Mouse (Mus musculus) left cerebral cortex, adult 18-20 months (tissue): ENCODE data around the gene Rnh1. TPM values are rescaled to one million over a fixed set of nuclear protein-coding genes. Genes with fewer than 3 reads are reported as not detected.
A peak's percentile ranks its signal among the peaks of the same experiment; 100 is the strongest.

Experiments
- DNase-seq, 2 experiments: peaks; one replicate each; pipeline ENCODE4 v3.0.0; 2021 to 2022; ENCODE audit warnings: low spot score in 2 of 2, mixed read lengths in 1 of 2
- total RNA-seq, 2 experiments: library from RNA; stranded (reverse); gene quantifications; 2 replicates each; pipeline ENCODE4 v1.2.3; 2021

The Rnh1 gene
- total RNA-seq, 2 experiments from 2014 or later: 39.0 to 43.2 TPM

DNA sequence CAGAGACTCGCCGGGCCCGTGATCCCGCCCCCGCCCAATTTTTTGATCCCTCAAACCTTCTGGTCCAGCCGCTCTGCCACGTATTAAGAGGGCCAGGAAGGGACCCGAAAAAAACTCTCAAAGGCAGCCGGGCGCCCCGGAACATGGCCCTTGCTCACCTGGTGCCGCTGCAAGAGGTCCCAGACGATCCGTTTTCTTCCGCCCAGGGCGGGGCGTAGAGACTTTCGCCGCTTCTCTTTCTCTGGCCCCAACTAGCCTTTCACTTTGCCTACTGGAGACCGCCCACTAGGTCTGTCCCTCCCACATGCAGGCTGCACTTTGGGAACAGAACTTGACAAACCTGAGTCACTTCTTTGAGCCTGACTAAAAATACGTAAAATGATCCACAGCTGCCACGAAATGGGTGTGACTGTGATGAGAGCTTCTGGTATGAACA is 4.1 kb downstream of the Rnh1 start:
- peak; percentile 50 to 69 for DNase-seq

DNA sequence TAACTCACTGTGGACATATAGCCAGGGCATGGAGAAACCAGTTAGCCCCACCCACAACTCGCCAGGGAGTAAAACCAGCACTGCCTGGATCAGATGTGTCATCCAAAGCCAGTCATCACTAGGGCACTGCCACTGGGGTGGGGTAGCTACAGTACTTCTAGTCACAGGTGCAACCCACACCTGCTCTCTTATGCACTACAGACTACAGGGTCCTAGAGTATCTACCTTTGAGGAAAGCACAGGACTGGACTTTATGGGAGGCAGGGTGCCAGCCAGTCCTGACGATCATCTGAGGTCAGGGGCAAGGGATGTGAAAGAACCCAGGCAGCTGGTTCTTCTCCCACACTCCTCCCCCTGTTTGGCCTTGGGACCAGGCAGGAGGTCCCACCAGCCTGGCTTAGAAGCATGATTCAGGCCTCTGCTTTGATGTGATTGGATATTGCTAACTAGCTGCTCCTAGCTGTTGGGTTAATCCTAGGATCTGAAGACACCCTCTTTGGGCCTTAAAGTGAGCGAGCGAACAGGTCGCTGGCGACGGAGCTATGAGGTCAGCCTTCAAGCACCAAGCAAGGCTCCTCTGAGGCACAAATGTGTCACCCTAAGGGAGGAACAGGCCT is 4.6 kb downstream of the Rnh1 start:
- DNase-seq: peak in 1 of 2 experiments; percentile 24

DNA sequence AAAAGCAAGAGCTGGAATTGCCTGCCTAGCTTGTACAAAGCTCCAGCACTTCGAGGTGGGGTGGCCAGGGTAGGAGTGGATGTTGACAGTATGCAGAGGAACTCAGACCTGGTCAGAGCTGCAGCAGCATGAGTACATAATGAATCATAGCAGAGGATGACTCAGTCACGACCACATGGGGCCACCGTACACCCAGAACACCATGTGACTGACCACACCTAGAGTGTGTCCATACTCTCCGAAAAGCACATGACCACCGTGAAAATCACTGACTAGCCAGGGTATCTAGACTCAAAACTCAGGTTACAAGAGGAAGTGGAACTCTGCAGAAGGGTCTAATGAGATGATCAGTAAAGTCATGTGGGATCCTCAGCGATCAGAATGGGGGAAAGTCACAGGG is 7.8 kb downstream of the Rnh1 start:
- peak; percentile 18 to 42 for DNase-seq

DNA sequence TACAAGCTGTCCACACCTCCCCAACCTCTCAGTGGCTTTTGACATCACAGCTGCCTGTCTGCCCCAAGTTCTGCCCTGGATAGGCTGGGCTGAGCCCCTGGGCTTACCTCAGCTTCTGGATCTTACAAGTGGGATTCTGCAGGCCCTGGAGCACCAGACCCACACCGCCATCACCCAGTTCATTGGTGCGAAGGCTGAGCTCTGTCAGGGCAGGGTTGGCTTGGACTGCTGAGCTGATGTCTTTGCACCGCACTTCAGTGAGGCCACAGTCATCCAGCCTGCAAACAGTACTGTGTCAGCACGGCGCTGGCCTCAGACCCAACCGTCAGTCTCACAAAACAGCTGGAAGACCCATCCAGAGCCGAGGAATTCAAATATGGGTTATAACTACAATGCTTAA is 8.3 kb downstream of the Rnh1 start:
- DNase-seq: no peak

DNA sequence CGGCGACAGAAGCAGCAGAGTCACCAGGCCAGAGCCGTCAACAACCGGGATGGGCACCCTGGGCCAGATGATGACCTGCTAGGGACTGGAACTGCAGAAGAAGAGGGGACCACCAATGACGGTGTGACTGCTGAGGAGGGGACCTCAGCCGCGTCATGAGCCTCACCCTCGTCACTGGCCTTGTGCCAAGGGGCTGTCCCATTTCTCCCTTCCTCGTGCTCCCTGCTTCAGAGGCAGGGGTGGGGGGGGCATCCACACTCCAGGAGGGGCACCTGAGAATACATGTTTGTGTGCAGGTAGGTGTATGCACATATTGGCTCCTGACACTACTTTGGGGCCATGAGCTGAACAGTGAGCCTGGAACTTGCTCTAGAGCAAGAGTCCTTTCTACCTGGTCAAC is 17.3 kb downstream of the Rnh1 start:
- no peak for DNase-seq

DNA sequence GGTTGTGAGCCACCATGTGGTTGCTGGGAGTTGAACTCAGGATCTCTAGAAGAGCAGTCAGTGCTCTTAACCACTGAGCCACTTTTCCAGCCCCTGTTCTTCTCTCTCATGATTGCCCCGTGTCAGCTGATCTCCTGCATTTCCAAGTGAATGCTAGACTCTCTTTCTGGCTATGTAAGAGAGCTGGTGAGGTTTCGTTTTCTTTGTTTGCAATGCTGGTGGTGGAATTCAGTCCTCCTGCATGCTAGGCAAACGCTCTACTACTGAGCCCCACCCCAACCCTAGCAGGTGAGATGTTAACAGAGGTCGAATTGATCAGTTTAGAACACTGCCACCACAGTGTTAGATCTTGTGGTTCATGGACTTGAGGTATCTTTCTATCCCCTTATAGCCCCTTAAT is 24.0 kb downstream of the Rnh1 start:
- no peak for DNase-seq

DNA sequence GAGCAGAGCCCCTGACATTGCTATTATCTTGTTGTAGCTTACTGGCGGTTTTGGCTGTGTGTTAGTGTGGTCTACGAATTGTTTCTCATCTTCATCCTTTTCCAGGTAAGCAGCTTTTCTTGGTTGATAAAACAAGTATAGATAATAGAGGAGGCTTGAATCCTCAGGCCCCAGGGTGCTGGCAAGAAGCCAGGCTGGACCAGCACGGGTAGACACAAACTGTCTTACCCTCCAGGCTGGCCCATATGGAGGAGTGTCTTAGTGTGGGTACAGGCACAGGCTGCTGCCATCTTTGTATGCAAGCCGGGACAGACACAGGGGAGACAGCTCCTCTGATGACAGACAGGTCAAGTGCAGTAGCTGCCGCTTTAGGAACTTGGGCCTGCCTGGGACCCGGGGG is 25.6 kb downstream of the Rnh1 start:
- no peak for DNase-seq

DNA sequence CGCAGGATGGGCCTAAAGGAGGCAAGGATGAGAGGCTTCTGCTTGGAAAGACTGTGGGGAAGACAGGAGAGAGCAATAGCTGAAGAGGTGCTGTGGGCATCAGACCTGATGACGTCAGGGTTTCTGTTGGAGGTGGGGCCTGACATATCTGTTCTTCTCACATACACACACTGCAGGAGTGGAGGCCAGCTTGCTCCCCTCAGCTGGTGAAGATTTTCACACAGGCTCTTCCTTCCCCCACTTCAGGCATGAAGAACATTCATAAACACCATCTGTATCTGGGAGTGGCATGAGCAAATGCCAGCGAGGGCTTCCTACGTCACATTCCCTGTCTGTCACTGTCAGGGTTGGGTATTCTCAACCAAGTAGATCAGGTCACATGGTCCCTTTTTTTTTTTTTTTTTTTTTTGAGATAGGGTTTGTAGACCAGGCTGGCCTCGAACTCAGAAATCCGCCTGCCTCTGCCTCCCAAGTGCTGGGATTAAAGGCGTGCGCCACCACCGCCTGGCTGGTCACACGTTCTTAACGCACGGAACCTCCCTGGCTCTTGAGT is 26.5 kb downstream of the Rnh1 start:
- no peak for DNase-seq

DNA sequence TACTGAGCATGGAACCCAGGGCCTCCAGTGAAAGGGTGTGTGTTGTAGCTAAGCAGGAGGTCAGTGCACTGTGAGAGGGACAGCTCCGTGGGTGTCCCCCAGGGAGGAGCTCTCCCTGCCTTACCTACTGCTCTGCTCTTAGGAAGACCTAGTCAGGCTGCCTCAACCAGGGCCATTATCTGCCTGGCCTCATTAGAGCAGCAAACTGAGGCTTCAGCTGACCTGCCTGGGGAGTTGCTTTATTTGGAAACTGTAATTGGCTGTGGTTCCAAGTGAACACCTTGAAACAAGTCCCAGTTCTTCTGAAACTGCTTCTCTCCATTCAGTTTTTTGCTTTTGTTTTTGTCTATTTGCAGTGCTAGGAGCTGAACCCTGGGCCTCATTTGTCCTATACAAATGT is 27.3 kb downstream of the Rnh1 start:
- no peak for DNase-seq

DNA sequence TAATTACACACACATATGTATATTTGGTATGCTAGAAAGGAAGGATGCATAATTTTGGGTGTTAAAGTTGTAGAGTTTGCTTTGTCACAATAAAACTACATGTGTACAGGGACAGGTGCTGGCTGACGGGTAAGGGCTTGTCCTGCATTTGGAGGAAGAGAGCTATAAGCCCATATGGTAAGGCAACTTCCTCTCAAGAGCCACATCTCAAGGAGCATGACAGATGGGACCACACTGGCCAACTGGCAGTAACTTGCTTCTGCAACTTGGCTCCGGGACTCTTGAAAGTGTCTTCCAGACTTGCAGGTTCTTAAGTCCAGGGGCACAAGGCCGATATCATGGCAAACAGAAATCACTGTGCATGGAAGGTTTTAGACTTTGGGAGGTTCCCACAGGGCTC is 28.0 kb downstream of the Rnh1 start:
- DNase-seq: no peak

DNA sequence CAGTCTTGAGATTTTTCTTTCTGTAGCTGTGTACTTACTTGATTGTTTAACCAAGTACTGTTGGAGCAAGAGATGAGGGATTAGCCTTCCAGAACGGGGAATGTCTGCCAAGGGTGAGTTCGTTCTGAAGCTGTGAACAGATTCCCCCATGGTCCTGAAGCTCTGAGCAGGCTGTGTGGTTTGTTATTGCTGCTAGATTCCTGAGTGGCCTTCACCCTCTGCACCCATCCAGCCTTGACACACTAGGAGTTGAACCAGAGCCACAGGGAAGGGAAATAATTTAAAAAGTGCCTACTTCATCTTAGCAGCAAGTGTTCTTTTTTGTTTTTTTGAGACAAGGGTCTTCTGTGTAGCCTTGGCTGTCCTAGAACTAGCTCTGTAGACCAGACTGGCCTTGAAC is 28.8 kb downstream of the Rnh1 start:
- DNase-seq: no peak

DNA sequence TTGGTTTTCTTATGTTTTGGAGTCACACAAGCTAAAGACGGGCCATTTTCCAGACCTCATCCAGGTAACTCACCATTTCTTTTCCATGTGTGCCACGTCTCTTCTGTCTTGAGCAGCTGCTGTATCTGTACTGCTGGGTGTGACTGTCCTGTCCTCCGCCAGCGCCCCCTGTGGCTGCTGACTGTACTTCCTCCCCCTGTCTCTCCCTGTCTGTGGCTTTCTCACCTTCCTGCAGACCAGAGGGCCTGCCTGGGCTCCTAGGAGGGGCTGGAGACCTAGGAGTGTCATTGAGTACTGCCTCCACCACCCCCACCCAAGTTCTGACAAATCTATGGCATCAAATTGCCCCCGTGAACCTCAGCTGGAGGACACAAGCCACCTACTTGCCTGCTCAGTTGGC is 29.5 kb downstream of the Rnh1 start:
- DNase-seq: peak in 1 of 2 experiments; percentile 28

DNA sequence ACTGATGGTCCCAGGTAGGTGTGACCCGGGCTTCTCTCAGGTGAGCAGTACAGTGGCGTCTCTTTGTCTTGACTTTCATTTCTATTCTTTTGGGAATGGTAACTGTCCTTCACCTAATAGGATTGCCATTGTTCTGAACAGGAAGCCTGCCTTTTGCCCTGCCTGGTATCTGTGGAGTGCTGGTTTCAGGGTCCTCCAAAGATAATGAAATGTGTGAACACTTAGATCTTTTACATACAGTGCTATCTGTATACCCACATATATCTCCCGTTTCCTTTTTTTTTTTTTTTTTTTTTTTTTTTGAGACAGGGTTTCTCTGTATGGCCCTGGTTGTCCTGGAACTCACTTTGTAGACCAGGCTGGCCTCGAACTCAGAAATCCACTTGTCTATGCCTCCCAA is 31.3 kb downstream of the Rnh1 start:
- DNase-seq: no peak

DNA sequence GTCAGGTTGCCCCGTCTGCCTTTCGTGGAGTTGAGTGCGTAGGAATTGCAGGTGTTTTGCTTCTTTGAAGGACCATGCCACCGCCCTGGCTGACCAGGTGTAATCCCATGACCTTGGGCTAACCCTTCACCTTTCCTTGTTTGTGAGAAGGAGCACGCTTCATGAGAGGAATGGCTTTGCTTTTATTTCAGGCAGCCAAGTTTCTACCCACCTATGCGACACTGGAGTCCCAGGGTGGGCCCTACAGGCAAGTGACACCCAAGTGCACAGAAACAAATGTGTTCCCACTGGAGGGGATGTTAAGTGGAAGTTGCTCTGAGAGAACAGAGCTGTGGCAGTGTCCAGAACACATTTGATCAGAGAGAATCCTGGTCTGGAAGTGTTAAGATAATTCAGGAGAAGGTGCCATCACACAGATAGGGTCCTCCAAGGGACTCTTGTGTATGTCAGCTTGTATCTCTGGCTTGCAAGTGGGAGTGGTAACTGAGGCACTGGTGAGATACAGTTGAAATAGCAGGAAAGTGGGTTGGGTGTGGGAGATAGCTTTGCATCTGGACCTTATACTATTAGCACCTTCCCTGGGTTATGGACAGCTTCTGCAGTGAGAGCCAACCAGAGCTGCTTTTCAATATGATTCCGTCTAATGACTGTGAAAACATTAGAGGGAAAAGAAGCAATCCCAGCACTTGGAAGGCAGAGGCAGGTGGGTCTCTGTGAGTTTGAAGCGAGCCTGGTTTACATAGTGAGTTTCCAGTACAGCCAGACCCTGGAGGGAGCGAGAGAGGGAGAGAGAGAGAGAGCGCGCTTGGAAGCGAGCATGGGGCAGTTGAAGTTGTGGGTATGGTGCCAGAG is 40.5 kb downstream of the Rnh1 start:
- no peak for DNase-seq

DNA sequence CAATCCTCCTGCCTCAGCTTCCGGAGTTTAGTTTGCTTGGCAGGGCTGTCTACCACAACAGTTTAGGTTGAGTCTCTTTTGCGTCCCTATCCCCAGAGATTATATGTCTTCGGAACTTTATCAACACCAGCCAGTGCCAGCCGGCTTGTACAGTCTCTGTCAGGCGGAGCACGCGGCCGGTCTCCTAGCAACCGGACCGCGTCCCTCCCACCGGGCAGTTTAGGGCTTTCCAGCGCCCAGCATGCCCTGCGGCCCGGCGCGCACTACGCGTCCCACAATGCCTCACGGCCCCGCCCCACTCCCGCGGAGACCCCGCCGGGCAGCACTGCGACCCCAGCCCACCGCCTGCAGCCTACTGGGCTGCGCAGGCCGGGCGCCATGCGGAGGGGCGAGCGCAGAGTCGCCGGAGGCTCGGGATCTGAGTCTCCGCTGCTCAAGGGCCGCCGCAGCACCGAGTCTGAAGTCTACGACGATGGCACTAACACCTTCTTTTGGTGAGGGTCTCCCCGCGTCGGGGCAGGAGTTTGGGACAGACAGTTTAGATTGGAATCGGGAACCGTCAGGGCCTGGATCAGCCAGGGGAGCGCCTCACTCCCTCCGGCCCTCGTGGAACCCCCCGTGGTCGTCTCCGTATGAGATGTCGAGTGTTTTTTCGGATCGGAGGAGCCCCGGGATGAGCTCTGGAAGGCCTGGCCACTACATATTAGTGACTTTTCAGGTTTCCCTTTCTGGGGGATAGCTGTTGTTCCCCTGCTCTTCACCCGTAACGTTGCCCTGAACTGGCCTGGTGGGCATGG is 41.4 kb downstream of the Rnh1 start:
- DNase-seq: peak; percentile 89 to 93

DNA sequence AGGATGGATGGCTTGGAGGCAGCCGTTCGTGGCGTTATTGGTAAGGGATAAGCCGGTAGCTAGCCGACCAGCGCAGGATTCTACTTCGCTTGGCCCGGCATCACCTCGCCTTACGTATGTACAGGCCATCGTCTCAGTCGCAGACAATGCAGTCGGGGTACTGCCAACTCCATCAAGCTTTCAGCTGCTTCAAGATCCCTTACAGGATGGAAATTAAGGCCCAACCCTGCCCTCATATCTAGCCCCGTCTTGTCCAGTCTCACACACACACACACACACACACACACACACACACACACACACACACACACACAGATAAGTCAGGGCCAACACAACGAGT is 49.2 kb downstream of the Rnh1 start:
- DNase-seq: no peak

DNA sequence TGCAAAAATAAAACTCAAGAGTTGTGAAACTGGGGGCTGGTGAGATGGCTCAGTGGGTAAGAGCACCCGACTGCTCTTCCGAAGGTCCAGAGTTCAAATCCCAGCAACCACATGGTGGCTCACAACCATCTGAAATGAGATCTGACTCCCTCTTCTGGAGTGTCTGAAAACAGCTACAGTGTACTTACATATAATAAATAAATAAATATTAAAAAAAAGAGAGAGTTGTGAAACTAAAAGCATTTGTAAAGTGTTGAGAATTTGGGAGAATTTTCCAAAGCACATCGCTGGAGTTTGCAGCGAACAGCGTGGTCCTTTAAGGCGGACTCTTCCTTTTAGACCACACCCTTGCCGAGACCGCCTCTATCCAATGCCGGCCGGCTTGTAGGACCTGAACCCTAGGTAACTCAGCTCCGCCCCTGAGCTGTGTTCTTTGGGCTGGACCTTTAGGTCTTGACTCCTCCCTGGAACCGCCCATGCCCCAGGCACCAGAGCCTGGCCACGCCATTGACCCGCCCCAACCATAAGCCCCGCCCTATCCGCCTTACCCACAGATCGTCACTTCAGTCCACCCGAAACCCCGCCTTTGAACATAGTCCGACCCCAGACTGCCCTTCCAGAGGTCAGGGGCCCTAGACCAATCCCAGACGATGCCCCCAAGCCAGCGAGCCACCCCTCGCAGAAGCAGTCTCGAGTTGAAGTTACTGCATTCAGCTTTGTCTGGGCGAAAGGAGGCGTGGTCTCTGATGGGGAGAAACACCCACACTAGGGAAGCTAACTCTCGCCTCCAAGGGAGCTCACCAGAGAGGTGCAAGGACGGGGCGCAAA is 49.8 kb downstream of the Rnh1 start:
- DNase-seq: peak; percentile 84 to 91

DNA sequence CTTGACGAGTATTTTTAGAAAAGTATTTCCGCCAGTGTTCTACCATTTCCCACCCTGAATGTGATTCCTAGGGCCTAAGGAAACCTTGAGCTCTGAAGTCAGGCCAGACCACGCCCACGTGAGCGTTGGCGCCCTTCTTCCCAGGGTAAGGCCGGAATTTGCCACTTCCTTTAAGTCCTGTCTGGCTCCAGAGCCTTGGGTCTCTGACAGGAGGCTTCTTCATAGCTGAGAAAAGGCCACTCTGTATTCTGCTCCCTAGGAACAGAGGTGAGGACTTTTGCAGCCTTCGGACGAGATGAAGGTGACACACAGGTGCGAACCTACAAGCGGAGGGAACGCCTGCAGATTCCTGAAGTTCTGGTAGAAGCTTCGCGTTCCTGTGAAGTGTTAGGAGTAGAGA is 50.4 kb downstream of the Rnh1 start, which contains the start of gene Ptdss2:
TSS of gene Ptdss2 (plus strand) at position 138 of the 400 bp plus-strand sequence.
- no peak for DNase-seq

DNA sequence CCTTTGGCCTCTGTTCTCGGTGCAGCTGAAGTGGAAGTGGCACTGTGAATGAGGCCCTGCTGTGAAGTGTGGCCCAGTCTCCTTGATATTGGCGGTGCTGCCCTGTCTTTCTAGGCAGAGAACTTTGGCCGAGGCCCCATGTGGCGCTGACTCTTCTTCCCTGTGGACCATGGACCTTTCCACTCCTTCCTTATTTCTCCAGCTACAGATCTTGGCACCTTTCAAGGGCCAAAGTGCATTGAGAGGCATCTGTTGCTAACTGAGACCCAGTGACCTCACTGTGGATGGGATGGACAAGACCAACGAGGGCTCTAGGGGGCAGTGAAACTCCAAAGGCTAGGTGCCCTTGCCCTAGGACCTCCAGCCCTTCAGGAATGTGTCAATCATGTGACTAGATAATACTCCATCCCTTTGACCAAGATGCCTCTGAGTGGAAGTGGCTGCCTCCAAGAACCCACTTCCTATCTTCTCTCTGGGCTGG is 51.6 kb downstream of the Rnh1 start:
- DNase-seq: no peak

DNA sequence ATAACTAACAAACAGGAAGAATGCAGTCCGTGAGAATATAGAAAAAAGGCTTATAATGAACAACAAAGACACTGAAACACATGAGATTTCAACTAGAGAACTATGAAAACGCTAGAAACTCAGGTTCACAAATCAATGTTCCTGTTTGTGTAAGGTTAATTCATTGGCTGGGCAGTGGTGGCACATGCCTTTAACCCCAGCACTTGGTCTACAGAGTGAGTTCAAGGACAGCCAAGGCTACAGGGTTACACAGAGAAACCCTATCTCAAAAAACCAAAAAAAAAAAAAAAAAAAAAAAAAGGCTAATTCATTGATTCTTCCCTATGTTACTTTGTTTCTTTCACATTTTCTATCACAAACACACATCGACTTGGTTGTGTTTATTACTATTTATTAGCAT is 52.1 kb downstream of the Rnh1 start:
- no peak for DNase-seq

DNA sequence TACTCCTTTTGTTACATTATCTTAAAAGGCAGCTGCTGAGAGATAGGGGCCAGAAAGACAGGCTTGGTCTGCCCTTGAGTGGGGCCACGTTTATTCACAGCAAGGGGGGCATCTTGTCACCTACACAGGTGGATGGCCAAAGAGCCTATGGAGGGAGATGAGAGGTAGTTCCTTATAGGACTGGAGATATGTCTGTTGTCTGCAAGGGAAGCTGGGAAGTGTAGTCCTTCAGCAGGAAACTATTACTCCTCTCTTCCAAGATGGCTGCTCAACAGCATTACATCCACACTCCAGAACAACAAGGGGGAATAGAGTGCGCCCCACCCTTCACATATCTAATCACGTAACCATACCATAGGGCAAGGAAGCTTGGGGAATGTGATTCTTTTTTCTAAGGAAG is 53.2 kb downstream of the Rnh1 start:
- no peak for DNase-seq
